Mouse (Mus musculus): ENCODE data around the gene Hs6st2.

- TF ChIP-seq POLR2A (IDR thresholded peaks at IDR 0.05; ENCODE audit: control insufficient read depth, low read depth, low read length) (no peak), CTCF (IDR thresholded peaks at IDR 0.05; ENCODE audit: control insufficient read depth, insufficient read depth, insufficient replicate concordance, low read depth, low read length) (no peak)
These were observed 100.0 kb downstream of the Hs6st2 start for GRCm38 (mm10) chrX:51581704-51582103.

Measured in testis, adult 2 months (tissue).